Mouse (Mus musculus) G1E (cell line): ENCODE data around the gene Hoxb1. TPM values are rescaled to one million over a fixed set of nuclear protein-coding genes. Genes with fewer than 3 reads are reported as not detected.

Experiments
- ATAC-seq: 2 replicates; pipeline ENCODE4 v1.8.0; 2016; ENCODE audit warnings: mild to moderate bottlenecking; ENCODE audit not compliant: insufficient number of reproducible peaks, poor library complexity, low FRiP score, severe bottlenecking; ENCODE audit errors: extremely low read depth
- DNase-seq: peaks from one replicate; pipeline ENCODE4 v3.0.0; 2012; ENCODE audit warnings: low spot score
- H3K27me3 ChIP-seq: 2 replicates; pipeline ENCODE4 v1.6.1; 2012; ENCODE audit warnings: mild to moderate bottlenecking, low read length, inconsistent platforms; ENCODE audit not compliant: insufficient read depth
- H3K36me3 ChIP-seq: replicated peaks from 2 replicates; pipeline ENCODE3; 2012; ENCODE audit warnings: mild to moderate bottlenecking, inconsistent platforms
- H3K4me1 ChIP-seq: 2 replicates; pipeline ENCODE4 v1.6.1; 2012; ENCODE audit warnings: low read depth, low read length, inconsistent platforms, mixed read lengths; ENCODE audit not compliant: insufficient read depth
- H3K4me3 ChIP-seq: 2 replicates; pipeline ENCODE4 v1.5.1; 2012; ENCODE audit warnings: low read depth, mild to moderate bottlenecking, inconsistent platforms, low read length, moderate library complexity, mixed read lengths
- H3K9me3 ChIP-seq: replicated peaks from 2 replicates; pipeline ENCODE4 v1.6.1; 2012; ENCODE audit warnings: inconsistent platforms
- CTCF ChIP-seq: IDR thresholded peaks from 2 replicates; pipeline ENCODE4 v1.5.1; 2012; ENCODE audit warnings: low read depth, low read length, inconsistent platforms, mixed read lengths
- GATA1 ChIP-seq: IDR thresholded peaks from 2 replicates; pipeline ENCODE4 v1.6.1; 2012; ENCODE audit warnings: borderline replicate concordance, low read length, inconsistent platforms, mixed read lengths
- GATA2 ChIP-seq: IDR thresholded peaks from 2 replicates; pipeline ENCODE4 v1.6.1; 2012; ENCODE audit warnings: low read depth, low read length, inconsistent platforms, borderline replicate concordance
- POLR2AphosphoS5 ChIP-seq: IDR thresholded peaks from 2 replicates; pipeline ENCODE4 v1.6.1; 2012; ENCODE audit warnings: low read depth, low read length, inconsistent platforms; ENCODE audit not compliant: insufficient replicate concordance
- TAL1 ChIP-seq: conservative IDR thresholded peaks from 2 replicates; pipeline ENCODE4 v1.6.1; 2012; ENCODE audit warnings: low read depth, low read length, inconsistent platforms, mixed read lengths
- polyA plus RNA-seq: library from polyadenylated mRNA; stranded (reverse); fragments of >175 nt; gene quantifications from 2 replicates; pipeline ENCODE4 v1.2.3, GENCODE M21; 2012
- total RNA-seq, 2 experiments: library from RNA; stranded (forward) in 1 of 2; stranded (reverse) in 1 of 2; fragments of 200-1000 nt in 1 of 2; fragments of >200 nt in 1 of 2; fragmentation: Nextera tagmentation in 1 of 2; gene quantifications; 2 replicates each; pipeline ENCODE4 v1.2.3; 2014 to 2017

Gene Hoxb1
- total and polyA plus RNA-seq, 3 experiments: 0.11 TPM; not detected in 2

GRCm38 (mm10) chr11:96412941-96413491, 47.5 kb downstream of the Hoxb1 start:
- ATAC-seq (no peak), DNase-seq (no peak)
- Histone ChIP-seq H3K4me1 (no peaks in the 10 kb centered on the region), H3K36me3 (no peaks in the 10 kb centered on the region), H3K9me3 (no peaks in the 10 kb centered on the region), H3K4me3 (no peak overlapping the region), H3K27me3 (peaks cover 12% of the 10 kb centered on the region; the same call in 1 of the 2 replicates)
- no peak for TF ChIP-seq GATA2
- no peak for TF ChIP-seq TAL1
- TF ChIP-seq CTCF: no peak
- no peak for TF ChIP-seq GATA1
- no peak for TF ChIP-seq POLR2AphosphoS5

GRCm38 (mm10) chr11:96413527-96413926, 48.0 kb downstream of the Hoxb1 start:
- no peaks in the 10 kb centered on the region for H3K9me3 ChIP-seq
- DNase-seq: no peak
- TF ChIP-seq CTCF: no peak
- H3K27me3 ChIP-seq: peaks cover 12% of the 10 kb centered on the region; the same call in 1 of the 2 replicates
- no peak for ATAC-seq
- no peaks in the 10 kb centered on the region for H3K4me1 ChIP-seq
- H3K4me3 ChIP-seq: no peak overlapping the region
- no peaks in the 10 kb centered on the region for H3K36me3 ChIP-seq

GRCm38 (mm10) chr11:96414002-96414401, 48.5 kb downstream of the Hoxb1 start:
- H3K36me3 ChIP-seq: no peaks in the 10 kb centered on the region
- ATAC-seq (no peak), DNase-seq (no peak)
- no peak for TF ChIP-seq GATA1
- TF ChIP-seq CTCF: no peak
- no peaks in the 10 kb centered on the region for H3K4me1 ChIP-seq
- H3K4me3 ChIP-seq: no peak overlapping the region
- H3K27me3 ChIP-seq: peaks cover 12% of the 10 kb centered on the region; the same call in 1 of the 2 replicates
- no peaks in the 10 kb centered on the region for H3K9me3 ChIP-seq

Other genes starting within 250 kb of the Hoxb1 start
- not detected in 2 replicates for gene Ttll6, start 232.0 kb upstream of the Hoxb1 start, total RNA-seq (2014; fragmentation: Nextera tagmentation)
- not detected in 2 replicates for gene Ttll6, start 232.0 kb upstream of the Hoxb1 start, total RNA-seq (2017)
- gene Ttll6, start 232.0 kb upstream of the Hoxb1 start, polyA plus RNA-seq: not detected in 2 replicates
- 17.4 and 25.0 TPM in 2 replicates for gene Hoxb13, start 171.4 kb upstream of the Hoxb1 start, total RNA-seq (2014; fragmentation: Nextera tagmentation)
- 38.8 and 46.4 TPM in 2 replicates for gene Hoxb13, start 171.4 kb upstream of the Hoxb1 start, total RNA-seq (2017)
- gene Hoxb13, start 171.4 kb upstream of the Hoxb1 start, polyA plus RNA-seq: 93.3 and 93.9 TPM in 2 replicates
- not detected in 2 replicates for gene Hoxb9, start 94.3 kb upstream of the Hoxb1 start, total RNA-seq (2014; fragmentation: Nextera tagmentation)
- gene Hoxb9, start 94.3 kb upstream of the Hoxb1 start, total RNA-seq (2017): not detected in 2 replicates
- not detected in 2 replicates for gene Hoxb9, start 94.3 kb upstream of the Hoxb1 start, polyA plus RNA-seq
- not detected in 2 replicates for gene Hoxb8, start 83.8 kb upstream of the Hoxb1 start, total RNA-seq (2014; fragmentation: Nextera tagmentation)
- gene Hoxb8, start 83.8 kb upstream of the Hoxb1 start, total RNA-seq (2017): 0.22 TPM in 1 of 2 replicates, not detected in the other
- 0.22 and 0.56 TPM in 2 replicates for gene Hoxb8, start 83.8 kb upstream of the Hoxb1 start, polyA plus RNA-seq
- not detected in 2 replicates for gene Hoxb7, start 79.1 kb upstream of the Hoxb1 start, total RNA-seq (2014; fragmentation: Nextera tagmentation)
- not detected in 2 replicates for gene Hoxb7, start 79.1 kb upstream of the Hoxb1 start, total RNA-seq (2017)
- not detected in 2 replicates for gene Hoxb7, start 79.1 kb upstream of the Hoxb1 start, polyA plus RNA-seq
- not detected in 2 replicates for gene Hoxb6, start 73.3 kb upstream of the Hoxb1 start, total RNA-seq (2014; fragmentation: Nextera tagmentation)
- gene Hoxb6, start 73.3 kb upstream of the Hoxb1 start, total RNA-seq (2017): 0.29 TPM in 1 of 2 replicates, not detected in the other
- gene Hoxb6, start 73.3 kb upstream of the Hoxb1 start, polyA plus RNA-seq: 0.26 and 0.39 TPM in 2 replicates
- gene Hoxb5, start 62.4 kb upstream of the Hoxb1 start, total RNA-seq (2014; fragmentation: Nextera tagmentation): not detected in 2 replicates
- 0.22 TPM in 1 of 2 replicates, not detected in the other for gene Hoxb5, start 62.4 kb upstream of the Hoxb1 start, total RNA-seq (2017)
- 0.04 and 0.09 TPM in 2 replicates for gene Hoxb5, start 62.4 kb upstream of the Hoxb1 start, polyA plus RNA-seq
- gene Hoxb4, start 47.5 kb upstream of the Hoxb1 start, total RNA-seq (2014; fragmentation: Nextera tagmentation): not detected in 2 replicates
- 0.12 TPM in 1 of 2 replicates, not detected in the other for gene Hoxb4, start 47.5 kb upstream of the Hoxb1 start, total RNA-seq (2017)
- 0.03 and 0.20 TPM in 2 replicates for gene Hoxb4, start 47.5 kb upstream of the Hoxb1 start, polyA plus RNA-seq
- gene Hoxb3, start 42.4 kb upstream of the Hoxb1 start, total RNA-seq (2014; fragmentation: Nextera tagmentation): not detected in 2 replicates
- gene Hoxb3, start 42.4 kb upstream of the Hoxb1 start, total RNA-seq (2017): 0.16 TPM in 1 of 2 replicates, not detected in the other
- 0.08 and 0.18 TPM in 2 replicates for gene Hoxb3, start 42.4 kb upstream of the Hoxb1 start, polyA plus RNA-seq
- not detected in 2 replicates for gene Hoxb2, start 15.2 kb upstream of the Hoxb1 start, total RNA-seq (2014; fragmentation: Nextera tagmentation)
- 0.11 TPM in 1 of 2 replicates, not detected in the other for gene Hoxb2, start 15.2 kb upstream of the Hoxb1 start, total RNA-seq (2017)
- gene Hoxb2, start 15.2 kb upstream of the Hoxb1 start, polyA plus RNA-seq: not detected in 2 replicates
- gene Skap1, start 98.8 kb downstream of the Hoxb1 start, total RNA-seq (2014; fragmentation: Nextera tagmentation): not detected in 2 replicates
- gene Skap1, start 98.8 kb downstream of the Hoxb1 start, total RNA-seq (2017): 0.17 and 0.55 TPM in 2 replicates
- not detected in 2 replicates for gene Skap1, start 98.8 kb downstream of the Hoxb1 start, polyA plus RNA-seq